Mouse (Mus musculus) kidney, postnatal 14 days (tissue): ENCODE data around the gene Gm44596.
"Not testable (repeated sequence)": the region's sequence is repeated elsewhere in the genome, so short reads cannot be mapped to it uniquely, and the experiment has no call there.

Source experiments
- DNase-seq: peaks from one replicate; pipeline ENCODE4 v3.0.0; 2022; ENCODE audit warnings: mixed read lengths

Gene Gm44596

DNA sequence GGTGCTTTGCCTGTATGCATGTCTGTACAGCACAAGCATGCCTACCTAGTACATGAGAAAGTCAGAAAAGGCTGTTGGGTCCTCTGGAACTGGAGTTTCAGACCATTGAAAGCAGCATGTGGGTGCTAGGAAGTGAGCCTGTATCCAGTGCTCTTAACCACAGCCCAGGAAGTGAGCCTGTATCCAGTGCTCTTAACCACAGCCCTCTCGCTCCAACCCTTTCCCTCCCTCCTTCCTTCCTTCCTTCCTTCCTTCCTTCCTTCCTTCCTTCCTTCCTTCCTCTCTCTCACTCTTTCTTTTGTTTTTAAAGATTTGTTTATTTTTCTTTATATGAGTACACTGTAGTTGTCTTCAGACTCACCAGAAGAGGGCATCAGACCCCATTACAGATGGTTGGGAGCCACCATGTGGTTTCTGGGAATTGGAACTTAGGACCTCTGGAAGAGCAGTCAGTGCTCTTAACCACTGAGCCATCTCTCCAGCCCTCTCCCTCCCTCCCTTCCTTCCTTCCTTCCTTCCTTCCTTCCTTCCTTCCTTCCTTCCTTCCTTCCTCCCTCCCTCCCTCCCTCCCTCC lies 5.4 kb downstream of the Gm44596 start:
- DNase-seq, result not testable (repeated sequence)

DNA sequence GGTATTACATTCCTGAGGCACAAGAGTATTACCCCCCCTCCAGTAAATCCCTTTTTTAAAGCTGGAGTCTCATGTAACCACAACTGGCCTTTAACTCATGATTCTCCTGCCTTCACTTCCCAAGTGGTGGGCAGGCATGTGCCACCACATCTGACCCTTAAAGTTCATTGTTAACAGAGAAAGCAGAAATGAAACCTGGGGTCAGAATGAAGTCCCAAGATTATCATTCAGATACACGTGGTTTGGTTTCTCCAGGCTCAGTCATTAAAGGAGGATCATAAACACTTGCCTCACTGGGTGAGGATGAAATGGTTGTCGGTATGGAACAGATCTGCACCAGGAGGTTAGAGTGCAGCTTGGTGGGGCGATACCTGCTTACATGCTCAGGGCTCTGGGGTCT lies 6.0 kb downstream of the Gm44596 start:
- DNase-seq, result no peak

DNA sequence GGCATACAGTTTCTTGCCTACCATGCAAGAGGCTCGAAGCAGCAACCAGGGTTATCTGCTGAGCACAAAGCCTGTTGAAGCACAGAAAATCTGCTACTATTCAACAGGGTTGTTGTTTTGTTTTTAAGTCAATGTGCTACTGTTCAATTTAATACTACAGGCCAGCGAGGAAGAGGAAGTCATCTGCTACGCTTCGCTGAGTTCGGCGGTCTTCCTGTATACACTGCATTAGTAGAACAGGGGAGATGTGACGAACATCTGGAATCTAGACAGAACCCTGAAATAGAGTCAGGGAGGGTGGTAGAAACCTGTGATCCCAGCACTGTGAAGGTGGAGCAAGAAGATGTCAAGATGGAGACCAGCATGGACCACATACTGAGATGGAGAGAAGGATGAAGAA lies 8.4 kb downstream of the Gm44596 start:
- no peak for DNase-seq

DNA sequence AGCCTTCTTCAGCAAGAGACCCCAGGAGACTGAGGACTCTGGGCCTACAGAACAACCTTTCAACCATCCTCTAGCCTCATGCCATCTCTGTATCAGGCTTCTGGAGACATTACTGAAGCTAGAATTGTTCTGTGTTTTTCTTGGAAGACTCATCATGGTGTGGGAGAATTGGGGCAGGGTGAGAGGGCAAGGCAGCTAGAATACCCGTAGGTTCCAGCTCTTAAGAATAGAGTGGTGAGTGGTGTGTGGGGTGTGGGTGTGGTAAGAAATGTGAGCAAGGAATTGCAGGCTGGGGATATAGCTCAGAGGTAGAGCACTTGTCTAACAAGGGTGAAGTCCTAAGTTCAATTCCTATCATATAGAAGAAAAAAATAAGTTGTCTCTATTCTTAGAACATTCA lies 9.7 kb downstream of the Gm44596 start:
- no peak for DNase-seq

DNA sequence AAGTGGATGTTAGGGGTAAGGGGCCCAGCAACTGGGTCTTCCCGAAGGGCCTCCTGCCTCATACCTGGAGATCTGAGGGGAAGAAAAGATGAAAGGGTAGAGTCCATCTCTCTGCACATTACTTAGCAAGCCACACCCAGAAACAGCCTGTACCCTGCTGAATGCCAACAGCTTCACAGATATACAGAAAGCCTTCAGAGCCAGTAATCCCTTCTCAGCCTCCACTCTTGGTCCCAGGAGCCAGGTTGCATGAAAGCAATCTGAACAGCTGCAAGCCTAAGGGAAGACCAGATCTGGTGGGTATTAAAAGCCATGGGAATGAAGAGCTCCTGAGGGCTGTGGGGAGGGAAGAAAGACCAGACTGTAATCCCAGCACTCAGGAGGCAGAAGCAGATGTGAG lies 13.9 kb downstream of the Gm44596 start:
- no peak for DNase-seq

DNA sequence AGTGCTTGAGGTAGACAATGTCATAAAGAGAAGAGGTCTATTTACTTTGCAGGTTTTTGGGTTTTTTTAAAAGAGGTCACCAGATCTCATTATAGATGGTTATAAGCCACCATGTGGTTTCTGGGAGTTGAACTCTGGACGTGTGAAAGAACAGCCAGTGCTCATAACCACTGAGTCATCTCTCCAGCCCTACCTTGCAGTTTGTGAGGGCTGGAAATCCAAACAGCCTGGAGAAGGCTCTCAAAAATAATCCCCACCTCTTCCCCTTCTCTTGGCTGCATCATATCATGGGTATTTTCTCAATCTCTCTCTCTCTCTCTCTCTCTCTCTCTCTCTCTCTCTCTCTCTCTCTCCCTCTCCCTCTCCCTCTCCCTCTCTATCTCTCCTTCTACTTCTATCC lies 15.4 kb downstream of the Gm44596 start:
- no peak for DNase-seq

DNA sequence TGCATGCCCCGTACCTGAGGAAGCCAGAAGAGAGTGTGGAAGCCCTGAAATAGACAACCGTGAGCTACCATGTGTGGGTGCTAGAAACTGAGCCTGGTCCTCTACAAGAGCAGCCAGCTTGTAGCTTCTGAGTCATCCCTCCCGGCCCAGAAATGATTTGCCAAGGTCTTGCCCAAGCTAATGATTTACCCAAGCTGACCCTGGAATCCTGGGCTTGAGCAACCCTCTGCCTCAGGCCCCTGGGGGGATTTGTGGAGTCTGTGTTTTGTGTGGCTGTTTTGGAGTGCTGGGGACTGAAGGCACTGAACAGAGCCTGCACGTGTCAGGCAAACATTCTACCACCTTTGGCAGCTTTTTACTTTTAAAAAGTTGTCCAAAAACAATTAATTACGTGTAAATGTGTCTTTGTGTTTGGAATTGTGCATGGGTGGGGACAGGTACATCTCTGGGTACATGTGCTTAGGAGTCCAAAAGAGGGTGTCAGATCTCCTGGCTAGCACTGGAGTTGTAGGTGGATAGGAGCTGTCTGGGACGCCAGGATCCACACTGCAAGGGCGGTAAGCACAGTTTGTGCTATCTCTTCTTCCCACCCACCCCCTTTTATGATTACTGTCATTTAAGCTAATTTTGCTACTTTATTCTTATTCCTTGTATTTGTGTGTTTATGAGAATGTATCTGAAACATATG lies 22.4 kb downstream of the Gm44596 start:
- peak; percentile 78 for DNase-seq

DNA sequence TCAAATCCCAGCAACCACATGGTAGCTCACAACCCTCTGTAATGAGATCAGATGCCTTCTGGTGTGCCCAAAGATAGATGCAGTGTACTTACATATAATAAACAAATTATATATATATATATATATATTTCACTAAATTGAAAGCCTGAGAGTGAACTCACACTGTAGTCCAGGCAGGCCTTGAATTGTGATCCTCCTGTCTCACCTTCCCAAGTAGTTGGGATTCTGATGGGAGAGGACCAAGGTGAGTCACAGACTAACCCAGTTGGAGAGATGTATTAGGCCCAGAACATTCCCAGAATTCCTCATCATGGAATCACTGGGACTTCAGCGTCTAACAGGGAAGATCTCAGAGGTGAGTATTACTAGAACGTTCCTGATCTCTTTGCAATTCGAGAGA lies 23.7 kb downstream of the Gm44596 start, which contains the start of gene Nrip2:
TSS of gene Nrip2 (plus strand) at position 301 of the 400 bp plus-strand sequence.
- DNase-seq, result no peak

DNA sequence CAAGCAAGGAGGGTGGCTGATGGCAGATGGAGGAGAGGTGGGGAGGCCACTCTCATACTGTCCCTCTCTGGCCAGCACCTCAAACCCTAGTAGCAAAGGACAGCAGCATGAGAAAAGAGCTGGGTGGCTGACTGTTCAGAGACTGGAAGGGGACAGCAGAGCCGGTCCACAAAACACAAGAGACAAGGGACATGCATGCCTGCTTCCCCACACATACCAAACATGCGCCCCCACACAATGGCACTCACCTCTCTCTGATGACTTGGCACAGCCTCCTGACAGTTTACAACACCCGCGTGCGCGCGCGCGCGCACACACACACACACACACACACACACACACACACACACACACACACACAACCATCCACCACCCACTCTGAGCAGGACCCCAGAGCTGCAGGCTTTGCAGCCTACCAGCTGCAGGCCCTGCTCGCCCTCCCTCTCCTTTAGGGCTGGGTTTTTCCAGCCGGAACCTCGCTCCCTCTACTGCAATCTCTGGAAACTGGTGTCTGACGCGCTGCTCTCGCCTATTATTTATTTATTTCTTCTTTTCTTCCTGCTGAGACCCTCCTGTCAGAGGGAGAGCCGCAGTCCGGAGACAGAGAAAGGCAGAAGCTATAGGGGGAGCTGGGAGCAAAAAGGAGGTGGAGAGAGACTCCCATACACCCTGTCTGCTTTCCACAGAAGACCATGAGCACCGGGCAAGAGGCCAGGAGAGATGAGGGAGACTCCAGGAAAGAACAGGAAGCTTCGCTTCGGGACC lies 24.3 kb downstream of the Gm44596 start:
- peak; percentile 52 for DNase-seq

DNA sequence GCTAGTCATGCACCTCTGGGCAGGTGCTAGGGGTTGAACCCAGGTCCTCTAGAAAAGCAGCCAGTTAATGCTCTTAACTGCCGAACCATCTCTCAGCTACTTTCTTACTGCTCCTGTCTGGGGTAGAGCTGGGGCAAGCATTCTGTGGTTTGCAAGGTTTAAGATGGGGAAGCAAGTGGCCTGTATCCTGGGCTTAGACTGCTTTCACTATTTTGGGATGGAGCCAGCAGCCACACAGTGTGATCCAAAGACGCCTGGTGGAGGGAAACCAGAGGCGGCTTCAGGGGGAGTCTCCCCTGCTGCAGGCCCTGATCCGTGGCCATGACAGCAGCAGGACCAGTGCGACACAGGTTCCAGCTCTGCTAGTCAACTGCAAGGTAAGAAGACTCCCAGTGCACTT lies 29.4 kb downstream of the Gm44596 start:
- DNase-seq, result no peak

DNA sequence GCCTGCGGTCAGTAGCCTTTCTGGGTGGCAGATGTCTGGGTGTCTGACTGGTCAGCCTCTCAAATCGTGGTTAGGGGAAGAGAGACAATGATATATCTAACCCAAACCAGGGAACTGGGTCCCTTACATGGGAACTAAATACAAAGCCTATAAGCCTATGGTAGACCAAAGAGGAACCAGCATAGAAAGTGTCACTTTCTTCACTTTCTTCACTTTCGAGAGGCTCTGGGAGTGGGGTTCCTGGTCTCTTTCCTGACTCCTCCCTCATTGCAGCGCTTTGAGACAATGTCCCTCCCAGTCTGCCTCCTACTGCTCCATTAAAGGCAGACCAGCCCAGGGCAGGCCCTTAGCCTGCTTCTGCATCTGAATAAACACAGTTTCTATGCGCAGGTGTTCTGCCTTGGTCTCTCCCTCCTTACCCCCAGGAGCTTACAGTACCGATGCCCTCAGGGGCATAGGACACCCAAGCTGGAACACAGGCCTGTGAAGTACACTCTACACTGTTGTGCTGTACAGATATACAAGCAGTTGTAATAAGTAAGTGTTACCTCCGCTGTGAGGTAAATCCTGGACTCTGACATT lies 33.3 kb downstream of the Gm44596 start:
- peak; percentile 17 for DNase-seq

DNA sequence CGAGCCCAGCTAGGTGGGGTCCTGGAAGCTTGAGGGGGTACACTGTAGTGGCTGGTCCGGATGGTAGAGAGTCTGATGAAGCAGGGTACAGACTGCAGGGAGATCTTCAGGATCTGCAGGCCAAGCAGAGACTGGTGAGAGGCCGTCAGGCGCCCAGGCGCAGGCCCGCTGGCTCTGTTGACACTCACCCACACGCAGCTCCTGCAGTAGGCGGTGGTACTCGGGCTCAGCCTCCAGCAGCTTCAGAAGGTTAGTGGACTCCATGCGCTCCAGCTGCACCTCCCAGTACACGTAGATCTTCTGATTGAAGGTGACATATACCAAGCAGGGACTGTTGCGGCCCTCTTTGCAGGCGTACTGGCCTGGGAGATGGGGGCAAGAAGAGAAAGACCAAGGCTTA lies 35.0 kb downstream of the Gm44596 start:
- no peak for DNase-seq

DNA sequence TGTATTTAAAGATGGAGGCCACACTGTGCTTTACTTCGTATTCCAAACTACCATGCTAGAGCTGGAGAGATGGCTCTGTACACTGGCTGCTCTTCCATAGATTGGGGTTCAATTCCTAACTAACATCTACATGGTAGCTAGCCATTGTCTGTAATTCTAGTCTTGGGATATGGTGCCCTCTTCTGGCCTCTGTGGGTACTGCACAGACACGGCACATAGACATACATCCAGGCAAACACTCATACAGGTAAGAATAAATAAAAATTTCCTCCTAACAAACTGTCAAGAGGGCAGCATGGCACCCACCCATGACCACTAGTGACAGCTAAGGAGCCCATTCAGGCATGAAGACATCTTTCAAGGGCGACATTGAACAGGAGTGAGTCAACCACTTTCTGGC lies 35.8 kb downstream of the Gm44596 start:
- DNase-seq, result peak; percentile 83

DNA sequence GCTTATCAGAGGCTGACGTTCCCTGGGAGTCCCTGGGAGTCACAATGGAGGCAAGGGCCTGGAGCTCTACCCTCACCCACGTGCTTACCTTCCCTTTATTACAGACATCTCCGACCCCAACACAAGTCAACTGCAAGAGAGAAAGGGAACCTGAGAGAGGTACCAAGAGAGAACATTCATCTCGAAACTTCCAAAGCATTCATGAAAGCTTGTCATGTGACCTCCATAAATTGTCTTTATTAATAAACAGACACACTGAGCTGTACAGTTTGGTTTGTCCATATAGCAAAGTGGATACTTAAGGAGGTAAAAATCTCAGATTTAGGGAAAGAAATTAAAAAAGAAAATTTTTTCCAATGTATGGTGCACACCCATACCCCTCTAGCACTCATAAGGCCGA lies 40.9 kb downstream of the Gm44596 start:
- DNase-seq, result no peak

DNA sequence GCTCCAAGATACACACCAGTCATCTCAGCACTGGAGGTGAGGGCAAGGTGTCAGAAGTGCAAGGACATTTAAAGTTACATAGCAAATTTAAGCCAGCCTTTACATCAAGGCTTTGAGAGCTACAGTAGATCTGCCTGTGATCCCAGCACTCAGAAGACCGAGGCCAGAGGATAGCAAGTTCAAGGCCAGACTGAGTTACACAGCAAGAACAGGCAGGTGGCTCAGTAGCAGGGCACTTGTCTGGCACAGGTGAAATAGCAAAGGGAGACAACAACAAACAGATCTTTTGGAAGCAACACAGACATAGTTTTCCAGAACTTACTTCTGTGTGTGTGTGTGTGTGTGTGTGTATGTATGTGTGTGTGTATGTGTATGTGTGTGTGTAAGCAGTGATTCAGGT lies 42.8 kb downstream of the Gm44596 start:
- no peak for DNase-seq

DNA sequence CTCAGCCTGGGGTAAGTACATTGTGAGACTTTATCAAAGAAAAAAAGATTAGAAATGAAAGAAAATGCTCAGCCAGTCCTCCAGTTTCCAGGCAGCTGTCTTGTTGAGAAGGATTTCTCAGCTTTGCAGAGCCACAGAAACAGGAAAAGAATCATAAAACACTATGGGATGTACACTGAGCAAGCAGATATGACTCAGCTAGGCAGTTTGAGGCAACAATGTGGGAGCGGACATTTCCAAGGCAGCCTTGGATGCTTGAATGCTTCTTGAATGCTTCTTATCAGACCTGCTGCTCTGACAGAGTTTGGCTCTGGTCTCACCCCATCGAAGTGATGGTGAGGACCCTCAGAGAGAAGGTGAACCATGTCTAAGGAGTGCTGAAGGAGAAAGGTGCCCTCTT lies 45.7 kb downstream of the Gm44596 start:
- peak; percentile 20 for DNase-seq

DNA sequence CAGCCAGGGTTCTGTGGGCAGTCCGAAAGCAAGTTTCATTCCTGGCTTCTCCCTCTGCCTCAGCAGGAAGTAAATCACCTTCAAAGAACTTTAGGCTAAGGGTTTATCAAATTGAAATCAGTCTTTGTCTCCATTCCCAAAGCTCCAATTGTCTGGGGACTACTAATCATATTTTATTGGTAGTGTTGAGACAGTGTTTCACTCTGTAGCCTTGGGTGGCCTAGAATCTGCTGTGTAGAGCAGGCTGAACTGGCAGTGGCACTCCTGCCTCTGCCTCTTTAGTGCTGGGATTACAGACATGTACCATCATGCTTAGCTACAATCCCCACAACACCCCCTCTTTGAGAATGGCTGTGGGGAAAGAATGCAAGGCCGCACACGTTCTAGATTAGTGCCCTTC lies 46.2 kb downstream of the Gm44596 start:
- no peak for DNase-seq

DNA sequence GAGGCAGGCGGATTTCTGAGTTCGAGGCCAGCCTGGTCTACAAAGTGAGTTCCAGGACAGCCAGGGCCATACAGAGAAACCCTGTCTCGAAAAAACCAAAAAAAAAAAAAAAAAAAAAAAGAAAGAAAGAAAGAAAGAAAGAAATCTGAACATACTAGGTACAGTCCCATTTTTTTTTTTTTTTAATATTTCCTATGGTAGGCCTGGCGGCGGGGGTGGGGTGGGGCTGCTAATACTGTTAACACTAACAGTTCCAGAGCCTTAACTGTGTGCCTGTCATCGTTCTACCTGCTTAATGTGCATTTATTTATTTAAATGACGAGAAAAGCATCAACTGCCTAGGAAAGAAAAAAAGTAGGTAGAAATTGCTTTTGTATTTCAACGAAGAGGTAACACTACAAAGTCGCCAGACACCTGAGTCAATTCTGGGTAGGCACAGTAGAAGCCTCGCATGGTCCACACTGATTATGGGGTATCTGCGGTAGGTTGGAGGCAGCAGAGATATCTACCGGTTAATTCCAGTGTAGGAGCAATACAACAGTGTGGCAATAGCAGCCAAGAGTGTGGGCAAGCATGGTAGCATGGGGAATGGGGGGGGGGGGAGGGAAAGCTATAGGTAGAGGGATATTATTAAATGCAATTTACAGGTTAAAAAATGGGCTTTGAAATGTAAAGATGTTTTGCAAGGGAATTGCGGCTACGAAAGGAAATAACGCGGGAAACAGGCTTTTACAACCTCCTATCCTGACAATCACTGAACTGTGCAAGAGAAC lies 48.4 kb downstream of the Gm44596 start:
- DNase-seq, result no peak

DNA sequence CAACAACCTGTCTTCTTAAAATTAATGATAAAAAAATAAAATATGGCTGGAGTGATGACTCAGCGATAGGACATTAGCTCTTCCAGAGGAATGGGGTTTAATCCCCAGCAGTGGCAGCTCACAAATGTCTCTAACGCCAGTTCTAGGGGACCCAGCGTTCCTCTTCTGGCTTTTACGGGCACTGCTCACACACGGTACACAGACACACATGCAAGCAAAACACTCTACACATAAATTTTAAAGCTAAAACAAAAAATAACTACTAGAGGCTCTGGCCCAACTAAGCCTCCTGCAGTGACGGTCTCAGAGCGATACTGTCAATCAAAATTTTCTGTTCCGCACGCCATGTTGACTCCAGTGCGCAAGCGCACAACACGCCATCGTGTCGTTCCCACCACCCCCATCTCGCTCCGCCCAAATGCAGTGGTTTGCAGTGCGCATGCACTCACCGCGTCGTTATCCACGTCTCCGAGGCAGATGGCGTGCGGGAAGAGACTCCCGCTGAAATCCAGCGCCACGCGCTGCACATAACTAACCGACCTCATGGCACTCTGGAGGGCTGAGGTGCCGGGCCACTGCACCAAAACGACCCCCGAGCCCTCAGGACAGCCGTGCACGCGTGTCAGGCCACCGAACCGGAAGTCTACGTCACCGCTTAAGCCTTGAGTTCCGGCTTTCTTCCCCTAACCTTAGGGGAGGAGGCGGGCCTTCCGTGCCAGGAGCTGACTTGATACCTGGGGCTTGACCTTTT lies 49.1 kb downstream of the Gm44596 start, which contains the start of gene Itfg2:
TSS of gene Itfg2 (minus strand) at position 663 of the 751 bp plus-strand sequence.
- DNase-seq, result peak; percentile 97

DNA sequence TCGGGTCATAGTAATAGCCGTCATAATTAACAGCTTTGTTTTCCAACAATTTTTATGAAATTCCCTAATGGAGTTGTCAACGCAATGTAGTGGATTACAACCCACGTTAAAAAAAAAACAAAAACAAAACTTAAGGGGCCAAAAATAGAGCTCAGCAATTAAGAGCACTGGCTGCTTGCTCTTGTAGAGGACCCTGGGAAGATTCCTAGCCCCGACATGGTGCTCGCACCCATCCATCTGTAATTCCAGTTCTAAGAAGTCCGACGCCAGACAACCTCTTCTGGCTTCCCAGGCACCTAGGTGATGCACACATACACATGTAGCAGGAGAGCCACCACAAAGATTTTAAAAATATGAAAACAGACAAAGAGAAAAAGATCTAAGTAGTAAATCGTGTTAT lies 49.7 kb downstream of the Gm44596 start:
- no peak for DNase-seq

DNA sequence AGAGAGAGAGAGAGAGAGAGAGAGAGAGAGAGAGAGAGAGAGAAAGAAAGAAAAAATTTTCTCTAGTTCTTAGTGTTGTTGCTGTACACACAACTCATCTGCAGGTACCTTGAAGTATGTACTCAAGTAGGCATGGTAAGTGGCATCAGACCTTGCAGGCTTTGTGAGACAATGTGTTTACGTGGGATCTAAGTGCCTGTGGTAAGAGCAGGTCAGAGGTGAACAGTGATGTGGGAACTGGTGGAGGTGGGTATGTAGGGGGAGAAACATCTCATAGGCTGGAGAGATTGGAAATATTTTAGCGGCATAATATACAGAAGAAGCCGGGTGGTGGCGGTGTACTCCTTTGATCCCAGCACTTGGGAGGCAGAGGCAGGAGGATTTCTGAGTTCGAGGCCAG lies 52.3 kb downstream of the Gm44596 start:
- no peak for DNase-seq

DNA sequence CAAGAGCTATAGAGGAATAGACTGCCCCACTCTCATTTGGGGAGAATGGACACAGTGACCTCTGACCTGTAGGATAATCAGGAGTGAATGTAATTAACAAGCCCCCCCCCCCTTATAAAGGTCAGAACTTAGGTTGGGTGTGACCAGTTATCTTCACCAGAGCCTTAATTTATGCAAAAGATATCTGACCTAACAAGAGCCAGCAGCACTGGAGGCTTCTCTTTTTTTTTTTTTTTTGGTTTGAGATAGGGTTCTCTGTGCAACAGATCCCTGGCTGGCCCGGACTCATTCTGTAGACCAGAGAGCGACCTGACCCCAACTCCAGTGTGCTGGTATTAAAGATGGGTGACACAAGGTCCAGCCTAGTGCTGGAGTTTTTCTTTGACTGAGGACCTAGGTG lies 54.0 kb downstream of the Gm44596 start:
- DNase-seq, result no peak
